Mouse (Mus musculus) lung, adult 2 months (tissue): ENCODE measurements around the gene Cfdp1.

Experiments used
- CTCF ChIP-seq: fragments of 200-500 bp; IDR thresholded peaks from 2 replicates; pipeline ENCODE4 v1.5.1; 2011; ENCODE audit warnings: mild to moderate bottlenecking, low read length, control low read depth; ENCODE audit not compliant: insufficient read depth
- POLR2A ChIP-seq: fragments of 200-500 bp; IDR thresholded peaks from 2 replicates; pipeline ENCODE4 v1.6.1; 2011; ENCODE audit warnings: low read depth, mild to moderate bottlenecking, control low read depth, low read length, borderline replicate concordance; ENCODE audit errors: extremely low read depth

DNA sequence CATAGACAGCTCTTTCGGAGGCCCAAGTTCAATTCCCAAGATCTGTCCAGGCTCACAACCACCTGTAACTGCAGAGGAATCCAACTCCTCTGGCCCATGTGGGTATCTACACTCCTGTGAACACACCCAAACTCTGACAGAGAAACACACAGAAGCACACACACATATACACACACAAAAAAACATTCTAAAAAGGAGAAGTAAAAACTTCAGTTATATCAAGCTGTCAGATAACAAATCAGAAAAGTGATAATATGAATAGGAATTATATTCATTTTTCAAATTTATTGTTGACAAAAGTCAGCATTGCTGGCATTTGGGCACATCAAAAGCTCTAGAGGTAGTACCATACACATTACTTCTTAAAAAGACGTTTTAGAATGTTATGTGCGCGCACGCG, 7.3 kb downstream of the Cfdp1 start:
- TF ChIP-seq CTCF (no peak), POLR2A (no peak)
